Mouse (Mus musculus) frontal cortex, adult 2 months (tissue): ENCODE results near the gene Nutf2. TPM values are rescaled to one million over a fixed set of nuclear protein-coding genes. Genes with fewer than 3 reads are reported as not detected.
"Not testable (repeated sequence)": the region's sequence is repeated elsewhere in the genome, so short reads cannot be mapped to it uniquely, and the experiment has no call there.

Experiments used
- DNase-seq, 2 experiments: peaks; one replicate each; pipeline ENCODE4 v3.0.0; 2022; ENCODE audit warnings: low spot score in 1 of 2; ENCODE audit errors: extremely low spot score in 1 of 2
- polyA plus RNA-seq: library from polyadenylated mRNA; depleted of rRNA; stranded (reverse); fragments of >200 nt; gene quantifications from 2 replicates; pipeline ENCODE4 v1.2.3, GENCODE M21; 2012; rRNA removed

Nutf2 gene
- 79.7 and 94.9 TPM in 2 replicates for polyA plus RNA-seq

- DNase-seq: peak; percentile 95 to 96
Observed at GRCm38 (mm10) chr8:105860143-105860981, at the start of gene Nutf2. Gene Nutf2 (plus strand): TSS chr8:105860580.

- DNase-seq: no peak
Observed at GRCm38 (mm10) chr8:105811061-105811460, 49.3 kb upstream of the Nutf2 start.

- DNase-seq: no peak
Observed at GRCm38 (mm10) chr8:105811543-105811942, 48.8 kb upstream of the Nutf2 start.

GRCm38 (mm10) chr8:105812511-105812910, 47.9 kb upstream of the Nutf2 start:
- no peak for DNase-seq

- no peak for DNase-seq
Observed at GRCm38 (mm10) chr8:105813241-105813640, 47.1 kb upstream of the Nutf2 start.

- no peak for DNase-seq
Observed at GRCm38 (mm10) chr8:105819659-105820058, 40.7 kb upstream of the Nutf2 start.

- DNase-seq: no peak
Observed at GRCm38 (mm10) chr8:105820925-105821324, 39.5 kb upstream of the Nutf2 start.

- no peak for DNase-seq
Observed at GRCm38 (mm10) chr8:105825506-105825905, 34.9 kb upstream of the Nutf2 start.

GRCm38 (mm10) chr8:105826379-105826778, 34.0 kb upstream of the Nutf2 start:
- no peak for DNase-seq

GRCm38 (mm10) chr8:105826861-105827848, 33.2 kb upstream of the Nutf2 start, which contains the start of the genes Ranbp10 and Tsnaxip1:
Gene Ranbp10 (minus strand): TSS chr8:105827350.
Gene Tsnaxip1 (plus strand): TSS chr8:105827731.
- DNase-seq: peak; percentile 99

GRCm38 (mm10) chr8:105833740-105834139, 26.6 kb upstream of the Nutf2 start:
- not testable (repeated sequence) for DNase-seq

GRCm38 (mm10) chr8:105835318-105835717, 25.1 kb upstream of the Nutf2 start:
- peak; percentile 38 to 88 for DNase-seq

- DNase-seq: no peak
Observed at GRCm38 (mm10) chr8:105836991-105837390, 23.4 kb upstream of the Nutf2 start.

- DNase-seq: no peak
Observed at GRCm38 (mm10) chr8:105839209-105839608, 21.2 kb upstream of the Nutf2 start.

GRCm38 (mm10) chr8:105846678-105847077, 13.7 kb upstream of the Nutf2 start:
- DNase-seq: no peak

GRCm38 (mm10) chr8:105850014-105850413, 10.4 kb upstream of the Nutf2 start:
- DNase-seq: no peak

GRCm38 (mm10) chr8:105850611-105851010, 9.8 kb upstream of the Nutf2 start:
- no peak for DNase-seq

- DNase-seq: peak; percentile 84 to 93
Observed at GRCm38 (mm10) chr8:105851651-105852143, 8.7 kb upstream of the Nutf2 start.

- DNase-seq: no peak
Observed at GRCm38 (mm10) chr8:105852146-105852729, 8.1 kb upstream of the Nutf2 start.

- no peak for DNase-seq
Observed at GRCm38 (mm10) chr8:105853178-105853577, 7.2 kb upstream of the Nutf2 start, which contains the start of gene Cenpt. Gene Cenpt (minus strand): TSS chr8:105853278.
